Mouse (Mus musculus) T-helper 2 cell (primary cell): ENCODE results near the gene Efhc1.

Experiments
- in situ Hi-C: fragments of 300-600 bp; cut with MboI, MseI; formaldehyde crosslinking; loops from one replicate; pipeline ENCODE4 v1.15.1; 2025; ENCODE audit warnings: high pct_unique_total_duplicates

Efhc1 gene

GRCm38 (mm10) chr1:21006775-21007174 is 55.3 kb downstream of the Efhc1 start:
- in situ Hi-C loops, result no loop called here

- in situ Hi-C loops, result no loop called here
Measured at GRCm38 (mm10) chr1:21007941-21008701, 56.7 kb downstream of the Efhc1 start.

- in situ Hi-C loops, result no loop called here
Measured at GRCm38 (mm10) chr1:21008891-21009290, 57.5 kb downstream of the Efhc1 start.

GRCm38 (mm10) chr1:21010282-21010800 is 58.9 kb downstream of the Efhc1 start:
- in situ Hi-C loops, result no loop called here

- in situ Hi-C loops, result no loop called here
Measured at GRCm38 (mm10) chr1:21014463-21014862, 63.0 kb downstream of the Efhc1 start.

- in situ Hi-C loops, result no loop called here
Measured at GRCm38 (mm10) chr1:21023101-21023500, 71.7 kb downstream of the Efhc1 start.

GRCm38 (mm10) chr1:21025203-21025602 is 73.8 kb downstream of the Efhc1 start:
- in situ Hi-C loops, result no loop called here

- in situ Hi-C loops, result no loop called here
Measured at GRCm38 (mm10) chr1:21026534-21026933, 75.1 kb downstream of the Efhc1 start.

- in situ Hi-C loops, result no loop called here
Measured at GRCm38 (mm10) chr1:21029000-21029399, 77.6 kb downstream of the Efhc1 start.

- in situ Hi-C loops, result no loop called here
Measured at GRCm38 (mm10) chr1:21031650-21032049, 80.2 kb downstream of the Efhc1 start.

- in situ Hi-C loops, result no loop called here
Measured at GRCm38 (mm10) chr1:21033065-21033791, 81.8 kb downstream of the Efhc1 start.

- in situ Hi-C loops, result no loop called here
Measured at GRCm38 (mm10) chr1:21033792-21034119, 82.3 kb downstream of the Efhc1 start.

- in situ Hi-C loops, result loop anchor here (5.0 kb wide), 1 partner anchor 34 kb away; no protein-coding TSS in a partner anchor
Measured at GRCm38 (mm10) chr1:21035878-21036277, 84.5 kb downstream of the Efhc1 start.

GRCm38 (mm10) chr1:21037881-21038601 is 86.6 kb downstream of the Efhc1 start:
- in situ Hi-C loops, result loop anchor here (5.0 kb wide), 1 partner anchor 36 kb away; no protein-coding TSS in a partner anchor

- in situ Hi-C loops, result loop anchor here (5.0 kb wide), 1 partner anchor 37 kb away; no protein-coding TSS in a partner anchor
Measured at GRCm38 (mm10) chr1:21039564-21039963, 88.1 kb downstream of the Efhc1 start.

- in situ Hi-C loops, result no loop called here
Measured at GRCm38 (mm10) chr1:21040173-21040572, 88.7 kb downstream of the Efhc1 start.
